Mouse (Mus musculus): ENCODE results near the gene Ccng2.

DNA sequence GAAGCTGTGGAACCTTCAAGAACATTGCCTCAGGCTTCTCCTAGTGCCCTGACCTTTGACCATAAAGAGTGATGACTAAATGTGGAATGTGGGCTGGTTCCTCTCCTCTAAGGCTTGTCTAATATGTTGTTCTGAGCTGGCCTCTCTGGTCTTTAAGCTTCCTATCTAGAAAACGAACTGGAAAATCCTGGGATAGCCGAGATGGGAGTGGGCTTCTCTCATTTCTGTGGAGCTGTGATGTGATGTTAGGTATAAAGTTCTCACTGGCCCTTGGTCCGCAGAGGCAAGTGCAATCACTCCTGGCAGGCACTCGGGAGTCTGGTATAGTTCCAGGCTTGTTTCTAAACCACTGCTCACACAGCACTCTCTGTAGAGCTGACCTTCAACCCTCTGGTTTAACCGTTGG, 29.3 kb downstream of the Ccng2 start:
- TF ChIP-seq CTCF (IDR thresholded peaks at IDR 0.05; ENCODE audit: extremely low read depth, insufficient read length, insufficient replicate concordance, low read depth, low read length) (no peak), POLR2A (IDR thresholded peaks at IDR 0.05; ENCODE audit: low read depth, low read length) (no peak)

Data from small intestine, adult 2 months (tissue).